ENCODE assay signal across 8 mouse cellular contexts in genomic region chr16:23108943-23109342, GRCm38 (mm10). TPM values are rescaled to one million over a fixed set of nuclear protein-coding genes. Genes with fewer than 3 reads are reported as not detected.
DNase-seq lines count a peak whose midpoint lies in the region; ATAC-seq and TF ChIP-seq lines count a peak whose summit lies in the region.

No protein-coding gene starts in this region.

- no peaks in the 10 kb centered on the region for H3K9me3 ChIP-seq in lung, embryonic 16.5 days (ENCODE audit: control insufficient read depth, low read length)
- no peaks in the 10 kb centered on the region for H3K9me3 ChIP-seq in embryonic facial prominence, embryonic 14.5 days (ENCODE audit: control insufficient read depth, low read length)
- H3K9me3 ChIP-seq in limb, embryonic 10.5 days (replicated peaks), result no peaks in the 10 kb centered on the region

- H3K36me3 ChIP-seq in lung, embryonic 16.5 days (ENCODE audit: control insufficient read depth, insufficient read depth, low read length), result peaks cover 39% of the 10 kb centered on the region
- H3K36me3 ChIP-seq in embryonic facial prominence, embryonic 14.5 days (ENCODE audit: control insufficient read depth, insufficient read depth, low read length), result peaks cover 52% of the 10 kb centered on the region
- H3K36me3 ChIP-seq in limb, embryonic 10.5 days, result peaks cover 55% of the 10 kb centered on the region
- H3K36me3 ChIP-seq in small intestine, adult 2 months (ENCODE audit: control insufficient read depth, insufficient read depth, low read length), result peaks cover 42% of the 10 kb centered on the region

- H3K27me3 ChIP-seq in lung, embryonic 16.5 days (ENCODE audit: control insufficient read depth, insufficient read depth, low read depth, low read length), result no peaks in the 10 kb centered on the region
- no peaks in the 10 kb centered on the region for H3K27me3 ChIP-seq in embryonic facial prominence, embryonic 14.5 days (replicated peaks; ENCODE audit: control insufficient read depth, insufficient read depth, low read length)
- no peaks in the 10 kb centered on the region for H3K27me3 ChIP-seq in limb, embryonic 10.5 days (ENCODE audit: low read depth, poor library complexity, severe bottlenecking)
- no peaks in the 10 kb centered on the region for H3K27me3 ChIP-seq in small intestine, adult 2 months (ENCODE audit: control insufficient read depth, insufficient read depth, low read length)

- TF ChIP-seq POLR2A in small intestine, adult 2 months (IDR thresholded peaks at IDR 0.05; ENCODE audit: low read depth, low read length), result no peak

- ATAC-seq in lung, embryonic 16.5 days (ENCODE audit: low read depth), result no peak
- no peak for ATAC-seq in embryonic facial prominence, embryonic 14.5 days (ENCODE audit: low read depth)
- no peak for ATAC-seq in megakaryocyte-erythroid progenitor cell, adult 5-6 weeks (replicated peaks; ENCODE audit: low FRiP score, low TSS enrichment, poor library complexity, severe bottlenecking)

- no peak for DNase-seq in lung, postnatal 4 days
- DNase-seq in embryonic facial prominence, embryonic 14.5 days (ENCODE audit: low spot score), result no peak
- DNase-seq in limb, embryonic 10.5 days (ENCODE audit: low spot score), result no peak
- DNase-seq in gastrocnemius, postnatal 4 days (ENCODE audit: low spot score in 2 of 2), result no peak
- no peak for DNase-seq in spleen, postnatal 10 days (ENCODE audit: low spot score in 2 of 2)

- H3K4me1 ChIP-seq in lung, embryonic 16.5 days (replicated peaks; ENCODE audit: control insufficient read depth, insufficient read depth, low read length), result peaks cover 20% of the 10 kb centered on the region
- H3K4me1 ChIP-seq in embryonic facial prominence, embryonic 14.5 days (ENCODE audit: control insufficient read depth, insufficient read depth, low read length), result peaks cover 7% of the 10 kb centered on the region; the same call in 1 of the 2 replicates
- H3K4me1 ChIP-seq in limb, embryonic 10.5 days, result peaks cover 14% of the 10 kb centered on the region
- no peaks in the 10 kb centered on the region; the same call in 1 of the 2 replicates for H3K4me1 ChIP-seq in small intestine, adult 2 months (ENCODE audit: control insufficient read depth, insufficient read depth, insufficient read length, low read length)

- 3% methylated on average over 5 of the region's 5 CpGs for WGBS in lung, embryonic 16.5 days
- 2% methylated on average over 5 of the region's 5 CpGs for WGBS in embryonic facial prominence, embryonic 14.5 days
- 7% methylated on average over 5 of the region's 5 CpGs for WGBS in limb, embryonic 10.5 days
- 2% methylated on average over 5 of the region's 5 CpGs for WGBS in small intestine, adult 2 months

- peak overlapping the region; percentile 90 for H3K4me2 ChIP-seq in lung, embryonic 16.5 days (ENCODE audit: low read depth, low read length)
- peak overlapping the region; percentile 77 for H3K4me2 ChIP-seq in embryonic facial prominence, embryonic 14.5 days (ENCODE audit: low read depth, low read length)

- H3K9ac ChIP-seq in lung, embryonic 16.5 days (ENCODE audit: low read length), result peak overlapping the region; percentile 96
- peak overlapping the region; percentile 100 for H3K9ac ChIP-seq in embryonic facial prominence, embryonic 14.5 days (ENCODE audit: low read depth, low read length)

- TF ChIP-seq CTCF in small intestine, adult 2 months (IDR thresholded peaks at IDR 0.05; ENCODE audit: extremely low read depth, insufficient read length, insufficient replicate concordance, low read depth, low read length), result no peak

- H3K27ac ChIP-seq in lung, embryonic 16.5 days (ENCODE audit: low read length), result peak overlapping the region; percentile 27
- H3K27ac ChIP-seq in embryonic facial prominence, embryonic 14.5 days (replicated peaks; ENCODE audit: low read depth, low read length), result peak overlapping the region; percentile 99; the same call in 1 of the 2 replicates
- H3K27ac ChIP-seq in limb, embryonic 10.5 days, result peak overlapping the region; percentile 99
- H3K27ac ChIP-seq in small intestine, adult 2 months (ENCODE audit: insufficient read depth, low read depth, low read length), result no peak overlapping the region

- peak overlapping the region; percentile 77 for H3K4me3 ChIP-seq in lung, embryonic 16.5 days (ENCODE audit: low read length)
- peak overlapping the region; percentile 100 for H3K4me3 ChIP-seq in embryonic facial prominence, embryonic 14.5 days (ENCODE audit: low read depth, low read length)
- peak overlapping the region; percentile 96 for H3K4me3 ChIP-seq in limb, embryonic 10.5 days
- H3K4me3 ChIP-seq in small intestine, adult 2 months (ENCODE audit: low read depth, low read length), result peak overlapping the region; percentile 80; the same call in 1 of the 2 replicates

RNA-seq across cellular contexts. Expression of gene Eif4a2, which starts 1.7 kb away (rescaled TPM):
- 203 and 205 TPM in 2 replicates for polyA plus RNA-seq in lung, embryonic 16.5 days (2015; fragmentation: Nextera tagmentation; extraction: Ambion mirVana)
- polyA plus RNA-seq in embryonic facial prominence, embryonic 14.5 days (2014; fragmentation: Nextera tagmentation; extraction: Ambion mirVana), result 249 and 268 TPM in 2 replicates
- 161 and 181 TPM in 2 replicates for polyA plus RNA-seq in limb, embryonic 10.5 days (2016; fragmentation: Nextera tagmentation; extraction: Ambion mirVana)
- polyA plus RNA-seq in small intestine, adult 2 months (2012; rRNA removed), result 9.0 and 17.2 TPM in 2 replicates
- 100 to 1,000 TPM; 274 to 300 TPM for total RNA-seq in gastrocnemius, postnatal 4 days (2021)
- total RNA-seq in megakaryocyte-erythroid progenitor cell, adult 5-6 weeks (2014; fragmentation: Nextera tagmentation), result 524 and 587 TPM in 2 replicates
- total RNA-seq in megakaryocyte-erythroid progenitor cell, adult 5-6 weeks (2017), result 925 and 1,082 TPM in 2 replicates

RNA-seq across cellular contexts. Expression of gene Rfc4, which starts 18.6 kb away (rescaled TPM):
- 108 and 123 TPM in 2 replicates for polyA plus RNA-seq in lung, embryonic 16.5 days (2015; fragmentation: Nextera tagmentation; extraction: Ambion mirVana)
- polyA plus RNA-seq in embryonic facial prominence, embryonic 14.5 days (2014; fragmentation: Nextera tagmentation; extraction: Ambion mirVana), result 89.8 and 97.4 TPM in 2 replicates
- 226 and 229 TPM in 2 replicates for polyA plus RNA-seq in limb, embryonic 10.5 days (2016; fragmentation: Nextera tagmentation; extraction: Ambion mirVana)
- 0.25 and 0.98 TPM in 2 replicates for polyA plus RNA-seq in small intestine, adult 2 months (2012; rRNA removed)
- total RNA-seq in gastrocnemius, postnatal 4 days (2021), result 10 to 100 TPM; 16.2 to 16.4 TPM
- total RNA-seq in megakaryocyte-erythroid progenitor cell, adult 5-6 weeks (2014; fragmentation: Nextera tagmentation), result 216 and 230 TPM in 2 replicates
- 106 and 142 TPM in 2 replicates for total RNA-seq in megakaryocyte-erythroid progenitor cell, adult 5-6 weeks (2017)

RNA-seq across cellular contexts. Expression of gene Adipoq, which starts 37.4 kb away (rescaled TPM):
- 0.73 TPM in 1 of 2 replicates, not detected in the other for polyA plus RNA-seq in lung, embryonic 16.5 days (2015; fragmentation: Nextera tagmentation; extraction: Ambion mirVana)
- polyA plus RNA-seq in embryonic facial prominence, embryonic 14.5 days (2014; fragmentation: Nextera tagmentation; extraction: Ambion mirVana), result 5.9 and 18.4 TPM in 2 replicates
- polyA plus RNA-seq in limb, embryonic 10.5 days (2016; fragmentation: Nextera tagmentation; extraction: Ambion mirVana), result not detected in 2 replicates
- 1.0 and 2.5 TPM in 2 replicates for polyA plus RNA-seq in small intestine, adult 2 months (2012; rRNA removed)
- total RNA-seq in gastrocnemius, postnatal 4 days (2021), result 10 to 100 TPM; 35.8 to 82.7 TPM
- total RNA-seq in megakaryocyte-erythroid progenitor cell, adult 5-6 weeks (2014; fragmentation: Nextera tagmentation), result not detected in 2 replicates
- total RNA-seq in megakaryocyte-erythroid progenitor cell, adult 5-6 weeks (2017), result 0.50 TPM in 1 of 2 replicates, not detected in the other

RNA-seq across cellular contexts. Expression of gene Kng1, which starts 51.3 kb away (rescaled TPM):
- 1.2 and 13.7 TPM in 2 replicates for polyA plus RNA-seq in lung, embryonic 16.5 days (2015; fragmentation: Nextera tagmentation; extraction: Ambion mirVana)
- 0.17 TPM in 1 of 2 replicates, not detected in the other for polyA plus RNA-seq in embryonic facial prominence, embryonic 14.5 days (2014; fragmentation: Nextera tagmentation; extraction: Ambion mirVana)
- polyA plus RNA-seq in limb, embryonic 10.5 days (2016; fragmentation: Nextera tagmentation; extraction: Ambion mirVana), result 0.11 TPM in 1 of 2 replicates, not detected in the other
- not detected in 2 replicates for polyA plus RNA-seq in small intestine, adult 2 months (2012; rRNA removed)
- 1 to 10 TPM in 1 of 2 experiments, under 1 TPM in 1; 0.52 to 8.6 TPM for total RNA-seq in gastrocnemius, postnatal 4 days (2021)
- total RNA-seq in megakaryocyte-erythroid progenitor cell, adult 5-6 weeks (2014; fragmentation: Nextera tagmentation), result not detected in 2 replicates
- not detected in 2 replicates for total RNA-seq in megakaryocyte-erythroid progenitor cell, adult 5-6 weeks (2017)

Comparison
In these comparisons a context has a peak if more than half of its experiments do, and no peak if none do; other contexts are left out.
1. RNA of gene Rfc4, which starts 18.6 kb away (polyA plus RNA-seq): 226 to 229 TPM in limb, embryonic 10.5 days, 108 to 123 TPM in lung, embryonic 16.5 days and 89.8 to 97.4 TPM in embryonic facial prominence, embryonic 14.5 days; 0.25 to 0.98 TPM in small intestine, adult 2 months; every median in the first group is over 10 times any median in the second.
2. Peak in every context shown above with its lines, with median percentiles within 50 percentile points of each other: H3K4me3 ChIP-seq.